Mouse (Mus musculus): ENCODE results near the gene Tle2. TPM values are rescaled to one million over a fixed set of nuclear protein-coding genes. Genes with fewer than 3 reads are reported as not detected.

Gene Tle2
- polyA plus RNA-seq, 1 experiment = 164 TPM

GRCm38 (mm10) chr10:81605974-81606751 is 31.8 kb downstream of the Tle2 start, which contains the start of gene BC025920:
Gene BC025920 (plus strand): TSS chr10:81606270.
- 1% methylated on average over 39 of the region's 39 CpGs for WGBS
- peaks cover 11% of the 10 kb centered on the region for H3K4me1 ChIP-seq (ENCODE audit: control insufficient read depth, insufficient read depth, low read length)
- TF ChIP-seq POLR2A (IDR thresholded peaks at IDR 0.05; ENCODE audit: borderline replicate concordance, extremely low read depth, low read depth, low read length) = peak; percentile 85; the same call in 1 of the 2 replicates
- TF ChIP-seq CTCF (IDR thresholded peaks at IDR 0.05; ENCODE audit: insufficient read depth, low read length) = no peak
- peak; percentile 84 for DNase-seq
- H3K4me3 ChIP-seq (replicated peaks; ENCODE audit: extremely low read depth, low read depth, low read length) = peak within 1 kb of the TSS; percentile 70

GRCm38 (mm10) chr10:81608308-81608707 is 33.9 kb downstream of the Tle2 start:
- no peak for DNase-seq
- TF ChIP-seq POLR2A (IDR thresholded peaks at IDR 0.05; ENCODE audit: borderline replicate concordance, extremely low read depth, low read depth, low read length) (no peak), CTCF (IDR thresholded peaks at IDR 0.05; ENCODE audit: insufficient read depth, low read length) (no peak)
- Histone ChIP-seq H3K4me1 (ENCODE audit: control insufficient read depth, insufficient read depth, low read length) (peaks cover 6% of the 10 kb centered on the region), H3K4me3 (replicated peaks; ENCODE audit: extremely low read depth, low read depth, low read length) (no peak overlapping the region)
- WGBS = 100% methylated on average over 1 of the region's 1 CpGs

GRCm38 (mm10) chr10:81612779-81613178 is 38.4 kb downstream of the Tle2 start:
- no peak overlapping the region for H3K4me3 ChIP-seq (replicated peaks; ENCODE audit: extremely low read depth, low read depth, low read length)
- TF ChIP-seq CTCF (IDR thresholded peaks at IDR 0.05; ENCODE audit: insufficient read depth, low read length) (no peak), POLR2A (IDR thresholded peaks at IDR 0.05; ENCODE audit: borderline replicate concordance, extremely low read depth, low read depth, low read length) (no peak)
- no peaks in the 10 kb centered on the region for H3K4me1 ChIP-seq (ENCODE audit: control insufficient read depth, insufficient read depth, low read length)
- WGBS = 70% methylated on average over 3 of the region's 3 CpGs
- no peak for DNase-seq

GRCm38 (mm10) chr10:81615486-81615885 is 41.1 kb downstream of the Tle2 start:
- Histone ChIP-seq H3K4me1 (ENCODE audit: control insufficient read depth, insufficient read depth, low read length) (no peaks in the 10 kb centered on the region), H3K4me3 (replicated peaks; ENCODE audit: extremely low read depth, low read depth, low read length) (no peak overlapping the region)
- no peak for DNase-seq
- WGBS = 58% methylated on average over 6 of the region's 6 CpGs
- TF ChIP-seq POLR2A (IDR thresholded peaks at IDR 0.05; ENCODE audit: borderline replicate concordance, extremely low read depth, low read depth, low read length) = no peak
- no peak for TF ChIP-seq CTCF (IDR thresholded peaks at IDR 0.05; ENCODE audit: insufficient read depth, low read length)

- DNase-seq = no peak
- no peak for TF ChIP-seq CTCF (IDR thresholded peaks at IDR 0.05; ENCODE audit: insufficient read depth, low read length)
- TF ChIP-seq POLR2A (IDR thresholded peaks at IDR 0.05; ENCODE audit: borderline replicate concordance, extremely low read depth, low read depth, low read length) = no peak
- H3K4me3 ChIP-seq (replicated peaks; ENCODE audit: extremely low read depth, low read depth, low read length) = no peak overlapping the region
- H3K4me1 ChIP-seq (ENCODE audit: control insufficient read depth, insufficient read depth, low read length) = no peaks in the 10 kb centered on the region
- 63% methylated on average over 5 of the region's 5 CpGs for WGBS
These were observed 45.6 kb downstream of the Tle2 start for GRCm38 (mm10) chr10:81619976-81620375.

- Histone ChIP-seq H3K4me1 (ENCODE audit: control insufficient read depth, insufficient read depth, low read length) (no peaks in the 10 kb centered on the region), H3K4me3 (replicated peaks; ENCODE audit: extremely low read depth, low read depth, low read length) (no peak overlapping the region)
- DNase-seq = no peak
- WGBS = 61% methylated on average over 9 of the region's 9 CpGs
- TF ChIP-seq CTCF (IDR thresholded peaks at IDR 0.05; ENCODE audit: insufficient read depth, low read length) = no peak
These were observed 46.4 kb downstream of the Tle2 start for GRCm38 (mm10) chr10:81620786-81621185.

- H3K4me3 ChIP-seq (replicated peaks; ENCODE audit: extremely low read depth, low read depth, low read length) = no peak overlapping the region
- 68% methylated on average over 8 of the region's 8 CpGs for WGBS
- H3K4me1 ChIP-seq (ENCODE audit: control insufficient read depth, insufficient read depth, low read length) = no peaks in the 10 kb centered on the region; the same call in 1 of the 2 replicates
- DNase-seq = no peak
- no peak for TF ChIP-seq CTCF (IDR thresholded peaks at IDR 0.05; ENCODE audit: insufficient read depth, low read length)
- TF ChIP-seq POLR2A (IDR thresholded peaks at IDR 0.05; ENCODE audit: borderline replicate concordance, extremely low read depth, low read depth, low read length) = no peak
These were observed 49.1 kb downstream of the Tle2 start for GRCm38 (mm10) chr10:81623441-81623840.

- no peak for DNase-seq
- H3K4me3 ChIP-seq (replicated peaks; ENCODE audit: extremely low read depth, low read depth, low read length) = peak overlapping the region; percentile 80
- TF ChIP-seq POLR2A (IDR thresholded peaks at IDR 0.05; ENCODE audit: borderline replicate concordance, extremely low read depth, low read depth, low read length) (no peak), CTCF (IDR thresholded peaks at IDR 0.05; ENCODE audit: insufficient read depth, low read length) (no peak)
- H3K4me1 ChIP-seq (ENCODE audit: control insufficient read depth, insufficient read depth, low read length) = no peaks in the 10 kb centered on the region; the same call in 1 of the 2 replicates
- WGBS = 82% methylated on average over 22 of the region's 22 CpGs
These were observed 52.0 kb downstream of the Tle2 start for GRCm38 (mm10) chr10:81626101-81626993.

- Histone ChIP-seq H3K4me1 (ENCODE audit: control insufficient read depth, insufficient read depth, low read length) (no peaks in the 10 kb centered on the region; the same call in 1 of the 2 replicates), H3K4me3 (replicated peaks; ENCODE audit: extremely low read depth, low read depth, low read length) (peak within 1 kb of the TSS; percentile 80)
- DNase-seq = peak; percentile 92
- TF ChIP-seq CTCF (IDR thresholded peaks at IDR 0.05; ENCODE audit: insufficient read depth, low read length) = no peak
- peak; percentile 97; the same call in 1 of the 2 replicates for TF ChIP-seq POLR2A (IDR thresholded peaks at IDR 0.05; ENCODE audit: borderline replicate concordance, extremely low read depth, low read depth, low read length)
- 3% methylated on average over 40 of the region's 40 CpGs for WGBS
These were observed 52.9 kb downstream of the Tle2 start, which contains the start of gene Sirt6 for GRCm38 (mm10) chr10:81626994-81627835. Gene Sirt6 (minus strand): TSS chr10:81627797.
